Mouse (Mus musculus) forebrain, embryonic 11.5 days (tissue): ENCODE results near the gene Ank3. TPM values are rescaled to one million over a fixed set of nuclear protein-coding genes. Genes with fewer than 3 reads are reported as not detected.

Source experiments
- ATAC-seq: fragments of 200-750 bp; cut with Nextera tagmentation; replicated peaks from 2 replicates; pipeline ENCODE4 v1.8.0; 2017; ENCODE audit warnings: moderate TSS enrichment; ENCODE audit not compliant: low FRiP score
- DNase-seq: peaks from one replicate; pipeline ENCODE4 v3.0.0-alpha.2; 2017; ENCODE audit warnings: low spot score
- H3K27ac ChIP-seq: fragments of 300-500 bp; sonication (generic); 2 replicates; pipeline ENCODE4 v1.5.1; 2014; ENCODE audit warnings: low read depth, low read length
- H3K27me3 ChIP-seq: fragments of 300-500 bp; sonication (generic); 2 replicates; pipeline ENCODE4 v1.6.1; 2014; ENCODE audit warnings: mild to moderate bottlenecking, low read length, mixed read lengths; ENCODE audit not compliant: control insufficient read depth, insufficient read depth
- H3K36me3 ChIP-seq: fragments of 300-500 bp; sonication (generic); 2 replicates; pipeline ENCODE4 v1.6.1; 2014; ENCODE audit warnings: mild to moderate bottlenecking, low read length, moderate library complexity, mixed read lengths; ENCODE audit not compliant: control insufficient read depth, insufficient read depth
- H3K4me1 ChIP-seq: fragments of 300-500 bp; sonication (generic); replicated peaks from 2 replicates; pipeline ENCODE4 v1.6.1; 2014; ENCODE audit warnings: low read length, mixed read lengths; ENCODE audit not compliant: control insufficient read depth, insufficient read depth
- H3K4me2 ChIP-seq: fragments of 300-500 bp; sonication (generic); 2 replicates; pipeline ENCODE4 v1.6.1; 2014; ENCODE audit warnings: low read depth, mild to moderate bottlenecking, low read length, moderate library complexity, mixed read lengths; ENCODE audit not compliant: severe bottlenecking
- H3K4me3 ChIP-seq: fragments of 300-500 bp; sonication (generic); 2 replicates; pipeline ENCODE4 v1.5.1; 2014; ENCODE audit warnings: low read depth, low read length
- H3K9ac ChIP-seq: fragments of 300-500 bp; sonication (generic); 2 replicates; pipeline ENCODE4 v1.6.1; 2014; ENCODE audit warnings: low read length
- H3K9me3 ChIP-seq: fragments of 300-500 bp; sonication (generic); 2 replicates; pipeline ENCODE4 v1.6.1; 2016; ENCODE audit warnings: low read length, mixed read lengths; ENCODE audit not compliant: control insufficient read depth
- WGBS: fragments of 180-500 bp; shearing (Covaris S2); extraction: QIAGEN DNeasy Blood & Tissue Kit; methylation state at CpG from one replicate; pipeline ENCODE4 v1.1.7; 2014; 5-methylcytosine and 5-hydroxymethylcytosine counted together
- polyA plus RNA-seq: library from polyadenylated mRNA; unstranded; fragments of >200 nt; fragmentation: Nextera tagmentation; extraction: Ambion mirVana; gene quantifications from 2 replicates; pipeline ENCODE4 v1.2.1, GENCODE M21; 2014

Gene Ank3
- polyA plus RNA-seq, 1 experiment from 2014 or later, result 44.5 TPM

DNA sequence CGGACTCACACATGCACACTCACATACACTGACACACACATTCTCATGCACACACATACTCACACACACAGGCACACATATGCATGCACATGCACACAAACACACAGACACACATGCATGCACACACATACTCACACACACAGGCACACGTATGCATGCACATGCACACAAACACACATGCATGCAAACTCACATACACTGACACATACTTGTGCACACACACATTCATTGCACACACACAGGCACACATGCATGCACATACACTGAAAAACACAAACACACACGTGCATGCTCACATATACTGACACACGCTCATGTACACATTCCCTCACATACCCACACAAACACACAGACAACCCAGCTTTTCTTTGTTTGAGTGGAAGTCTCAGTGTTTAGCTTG, 157.0 kb downstream of the Ank3 start:
- Histone ChIP-seq H3K4me1 (no peaks in the 10 kb centered on the region), H3K9me3 (no peaks in the 10 kb centered on the region), H3K27ac (no peak overlapping the region), H3K9ac (no peak overlapping the region), H3K4me2 (no peak overlapping the region), H3K27me3 (no peaks in the 10 kb centered on the region), H3K36me3 (no peaks in the 10 kb centered on the region), H3K4me3 (no peak overlapping the region)
- 91% methylated on average over 4 of the region's 4 CpGs for WGBS
- ATAC-seq, result no peak
- no peak for DNase-seq

DNA sequence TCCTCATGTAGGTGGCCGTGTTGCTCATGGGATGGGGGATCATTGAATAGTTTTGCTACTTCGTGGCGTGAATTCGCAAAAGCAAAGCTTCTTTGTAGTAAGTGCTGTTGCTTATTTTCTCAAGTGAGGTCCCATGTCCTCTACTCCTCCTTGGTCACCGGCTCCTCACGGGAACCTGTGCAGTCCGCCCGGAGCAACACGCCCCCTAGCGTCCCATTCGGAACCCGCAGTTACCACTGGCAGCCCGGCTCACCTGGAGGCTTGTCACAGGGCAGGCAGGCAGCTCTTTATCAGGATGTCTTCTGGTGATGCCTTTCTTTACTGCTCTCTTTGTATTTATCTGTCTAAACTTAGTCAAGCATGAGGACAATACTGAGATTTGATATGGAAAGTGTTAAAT, 157.7 kb downstream of the Ank3 start:
- Histone ChIP-seq H3K4me3 (no peak overlapping the region), H3K9me3 (no peaks in the 10 kb centered on the region), H3K27ac (no peak overlapping the region), H3K27me3 (no peaks in the 10 kb centered on the region), H3K9ac (no peak overlapping the region), H3K36me3 (no peaks in the 10 kb centered on the region), H3K4me2 (no peak overlapping the region), H3K4me1 (no peaks in the 10 kb centered on the region)
- ATAC-seq (no peak), DNase-seq (peak; percentile 74)
- WGBS, result 18% methylated on average over 13 of the region's 13 CpGs

DNA sequence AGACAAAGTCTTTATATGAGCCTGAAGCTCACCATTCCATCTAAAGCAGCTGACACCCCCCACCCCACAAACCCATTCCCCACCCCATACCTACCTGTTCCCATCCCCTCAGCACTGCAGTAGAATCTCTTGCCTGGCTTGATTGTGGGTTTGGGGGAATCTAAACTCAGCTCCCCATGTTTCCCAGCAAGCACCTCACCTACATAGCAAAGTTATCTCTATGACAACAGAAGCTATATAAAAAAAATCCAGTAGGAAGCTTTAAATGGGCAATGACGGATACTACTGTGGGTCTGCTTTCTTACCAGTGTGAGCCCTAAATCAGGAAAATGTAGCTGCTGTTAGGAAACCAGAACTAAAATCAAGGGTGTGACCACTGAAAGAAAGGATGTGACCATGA, 161.7 kb downstream of the Ank3 start:
- WGBS, result 76% methylated on average over 1 of the region's 1 CpGs

DNA sequence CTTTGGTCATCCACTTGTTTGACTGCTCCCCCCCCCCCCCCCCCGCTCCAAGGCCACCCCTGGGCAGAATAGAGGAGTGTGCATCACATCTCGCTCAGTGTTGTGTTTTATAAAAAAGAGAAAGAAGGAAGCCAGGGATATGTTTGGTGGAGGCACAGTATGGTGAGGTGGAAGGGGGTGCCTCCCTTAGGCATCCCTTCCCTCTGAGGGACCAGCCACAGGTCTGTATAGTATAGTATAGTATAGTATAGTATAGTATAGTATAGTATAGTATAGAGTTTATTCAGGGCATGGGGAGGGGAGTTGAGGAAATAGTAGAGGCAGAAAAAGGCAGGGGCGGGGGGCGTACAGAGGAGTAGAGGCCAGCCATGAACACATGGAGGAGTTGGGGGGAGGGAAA, 164.4 kb downstream of the Ank3 start:
- Histone ChIP-seq H3K27ac (no peak overlapping the region), H3K36me3 (no peaks in the 10 kb centered on the region), H3K27me3 (no peaks in the 10 kb centered on the region), H3K4me3 (no peak overlapping the region), H3K4me2 (no peak overlapping the region), H3K4me1 (no peaks in the 10 kb centered on the region), H3K9ac (no peak overlapping the region), H3K9me3 (no peaks in the 10 kb centered on the region)
- WGBS, result 76% methylated on average over 4 of the region's 4 CpGs
- ATAC-seq (no peak), DNase-seq (no peak)

More for the DNA sequence above, 161.7 kb downstream of the Ank3 start:
- Histone ChIP-seq H3K27me3 (no peaks in the 10 kb centered on the region), H3K9me3 (no peaks in the 10 kb centered on the region), H3K4me2 (no peak overlapping the region), H3K36me3 (no peaks in the 10 kb centered on the region), H3K4me3 (no peak overlapping the region), H3K27ac (no peak overlapping the region), H3K4me1 (no peaks in the 10 kb centered on the region), H3K9ac (no peak overlapping the region)
- no peak for DNase-seq
- ATAC-seq, result no peak

DNA sequence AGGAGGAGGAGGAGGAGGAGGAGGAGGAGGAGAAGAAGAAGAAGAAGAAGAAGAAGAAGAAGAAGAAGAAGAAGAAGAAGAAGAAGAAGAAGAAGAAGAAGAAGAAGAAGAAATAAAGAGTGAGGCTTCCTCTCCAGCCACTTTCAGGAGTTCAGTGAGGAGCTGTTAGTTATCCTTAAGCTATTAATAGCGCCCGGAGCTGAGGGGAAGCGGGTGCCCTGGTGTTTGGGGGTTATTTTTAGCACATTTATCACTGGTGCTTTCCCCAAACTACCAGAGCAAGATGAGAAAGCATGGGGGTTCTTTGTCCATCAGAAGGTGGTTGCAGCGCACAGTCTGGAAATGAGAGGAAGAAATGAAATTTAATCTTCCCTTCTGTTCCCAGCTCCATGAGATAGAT, 166.5 kb downstream of the Ank3 start:
- H3K4me3 ChIP-seq, result no peak overlapping the region

DNA sequence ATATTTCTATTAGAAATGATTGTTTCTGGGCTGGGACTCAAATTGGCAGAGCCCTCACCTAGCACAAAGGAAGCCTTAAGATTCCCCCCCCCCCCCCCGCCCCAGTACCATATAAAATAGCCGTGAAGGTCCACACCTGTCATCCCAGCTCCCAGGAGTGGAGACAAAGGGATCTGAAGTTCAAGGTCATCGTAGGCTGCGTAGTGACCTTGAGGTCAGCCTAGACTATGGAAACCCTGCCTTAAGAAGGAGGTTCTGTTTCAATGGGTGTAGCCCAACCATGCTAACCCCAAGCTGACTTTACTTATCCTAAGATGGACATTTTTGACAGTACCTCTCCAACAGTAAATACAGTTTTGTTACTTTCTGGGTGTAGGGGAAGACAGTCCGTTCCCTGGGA, 170.4 kb downstream of the Ank3 start:
- ATAC-seq, result no peak
- 87% methylated on average over 5 of the region's 5 CpGs for WGBS

More for the DNA sequence above, 166.5 kb downstream of the Ank3 start:
- no peak for DNase-seq
- no peak overlapping the region for H3K27ac ChIP-seq
- H3K9ac ChIP-seq, result no peak overlapping the region
- no peaks in the 10 kb centered on the region for H3K9me3 ChIP-seq
- ATAC-seq, result no peak
- H3K4me1 ChIP-seq, result no peaks in the 10 kb centered on the region; the same call in 1 of the 2 replicates
- no peaks in the 10 kb centered on the region for H3K27me3 ChIP-seq
- no peak overlapping the region for H3K4me2 ChIP-seq
- 94% methylated on average over 4 of the region's 4 CpGs for WGBS
- no peaks in the 10 kb centered on the region for H3K36me3 ChIP-seq

DNA sequence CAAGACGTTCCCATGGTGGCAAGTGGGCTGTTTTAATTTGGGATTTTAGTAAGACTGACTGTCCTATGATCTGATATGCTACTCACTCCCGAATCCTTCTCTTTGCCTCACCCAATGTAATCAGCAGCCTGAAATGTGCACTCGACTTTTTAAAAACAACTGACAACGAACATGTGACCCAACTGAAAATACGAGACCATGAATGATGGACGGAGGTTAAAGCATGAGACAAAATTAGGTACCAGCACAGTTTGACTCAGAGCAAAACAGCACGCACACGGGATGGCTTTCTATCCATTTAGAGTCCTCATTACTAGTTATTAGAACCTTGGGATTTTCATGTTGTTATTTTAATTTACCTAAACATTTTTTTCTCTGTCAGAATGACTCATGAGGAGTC, 171.2 kb downstream of the Ank3 start:
- WGBS, result 79% methylated on average over 8 of the region's 8 CpGs
- no peak for DNase-seq
- ATAC-seq, result no peak

More for the DNA sequence above, 170.4 kb downstream of the Ank3 start:
- Histone ChIP-seq H3K9ac (no peak overlapping the region), H3K36me3 (no peaks in the 10 kb centered on the region), H3K27me3 (peaks cover 11% of the 10 kb centered on the region), H3K9me3 (no peaks in the 10 kb centered on the region), H3K4me3 (no peak overlapping the region), H3K4me2 (no peak overlapping the region), H3K27ac (no peak overlapping the region), H3K4me1 (peaks cover 13% of the 10 kb centered on the region; the same call in 1 of the 2 replicates)
- no peak for DNase-seq

DNA sequence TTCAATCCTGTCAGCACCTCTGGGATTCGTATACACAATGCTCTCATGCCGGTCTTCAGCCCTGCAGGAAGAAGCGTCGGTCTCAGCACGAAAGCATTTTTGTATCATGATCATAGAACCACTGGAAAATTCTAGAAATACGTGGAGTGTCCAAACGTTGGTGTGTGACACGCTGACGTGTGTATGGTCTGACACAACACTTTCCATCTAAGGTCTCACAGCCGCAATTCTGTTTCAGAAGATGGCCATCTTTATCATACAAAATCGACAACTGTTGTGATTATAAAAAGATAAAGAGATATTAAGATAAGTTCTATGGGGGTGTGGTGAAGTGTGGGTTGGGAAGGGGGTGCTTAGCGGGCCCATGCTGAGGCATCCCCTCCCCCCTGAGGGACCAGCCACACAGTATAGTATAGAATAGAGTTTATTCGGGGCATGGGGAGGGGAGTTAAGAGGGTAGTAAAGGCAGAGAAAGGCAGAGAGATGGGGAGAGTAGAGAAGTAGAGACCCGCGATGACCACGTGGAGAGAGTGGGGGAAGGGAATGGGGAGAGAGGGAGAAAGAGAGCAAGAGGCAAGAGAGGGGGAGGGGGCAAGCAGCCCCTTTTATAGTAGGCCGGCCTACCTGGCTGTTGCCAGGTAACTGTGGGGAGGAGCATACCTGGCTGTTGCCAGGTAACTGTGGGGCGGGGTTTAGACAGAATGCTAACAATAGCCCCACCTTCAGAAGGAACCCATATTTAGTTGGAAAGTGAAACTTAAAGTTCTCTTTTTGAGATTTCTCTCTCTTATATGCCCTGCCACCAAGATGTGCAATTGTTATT, 172.1 kb downstream of the Ank3 start:
- H3K4me2 ChIP-seq, result peak overlapping the region; percentile 42; the same call in 1 of the 2 replicates
- no peaks in the 10 kb centered on the region for H3K9me3 ChIP-seq
- no peak overlapping the region for H3K27ac ChIP-seq
- ATAC-seq (no peak), DNase-seq (no peak)
- H3K4me1 ChIP-seq, result peaks cover 13% of the 10 kb centered on the region; the same call in 1 of the 2 replicates
- 41% methylated on average over 18 of the region's 18 CpGs for WGBS
- no peak overlapping the region; the same call in 1 of the 2 replicates for H3K9ac ChIP-seq
- peaks cover 11% of the 10 kb centered on the region for H3K27me3 ChIP-seq
- no peaks in the 10 kb centered on the region for H3K36me3 ChIP-seq
- H3K4me3 ChIP-seq, result peak overlapping the region; percentile 19; the same call in 1 of the 2 replicates

More for the DNA sequence above, 171.2 kb downstream of the Ank3 start:
- Histone ChIP-seq H3K9ac (no peak overlapping the region), H3K36me3 (no peaks in the 10 kb centered on the region), H3K27ac (no peak overlapping the region), H3K4me2 (no peak overlapping the region), H3K9me3 (no peaks in the 10 kb centered on the region), H3K4me1 (peaks cover 13% of the 10 kb centered on the region; the same call in 1 of the 2 replicates), H3K4me3 (no peak overlapping the region), H3K27me3 (peaks cover 11% of the 10 kb centered on the region)

DNA sequence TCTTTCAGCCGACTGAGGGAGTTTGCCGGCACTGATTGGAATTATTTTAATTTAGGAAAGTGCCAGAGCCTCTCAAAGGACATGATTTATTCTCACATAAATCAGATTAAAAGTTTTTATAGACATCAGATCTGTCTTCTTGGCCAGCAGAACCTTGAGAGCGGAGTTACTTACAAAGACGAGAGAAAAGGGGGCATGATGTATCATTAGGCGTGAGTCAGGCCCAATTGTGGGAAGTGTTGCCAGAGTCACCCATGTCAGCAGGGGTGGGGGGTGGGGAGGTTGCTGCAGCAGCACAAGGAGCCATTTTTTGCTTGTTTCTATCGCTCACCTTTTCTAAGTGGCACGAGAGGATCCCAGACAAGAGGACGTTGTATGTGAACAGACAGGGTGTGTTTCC, 172.8 kb downstream of the Ank3 start:
- H3K9ac ChIP-seq, result no peak overlapping the region; the same call in 1 of the 2 replicates

More for the DNA sequence above, 172.8 kb downstream of the Ank3 start:
- peak overlapping the region; percentile 42 for H3K4me2 ChIP-seq
- DNase-seq, result no peak
- no peaks in the 10 kb centered on the region for H3K9me3 ChIP-seq
- H3K4me1 ChIP-seq, result peaks cover 13% of the 10 kb centered on the region; the same call in 1 of the 2 replicates
- 4% methylated on average over 8 of the region's 8 CpGs for WGBS
- peak overlapping the region; percentile 19 for H3K4me3 ChIP-seq
- ATAC-seq, result no peak
- H3K36me3 ChIP-seq, result no peaks in the 10 kb centered on the region
- H3K27me3 ChIP-seq, result peaks cover 11% of the 10 kb centered on the region
- no peak overlapping the region for H3K27ac ChIP-seq
